Mouse (Mus musculus) brown adipose tissue, adult 24 weeks (tissue): Measurements from ENCODE around the gene Eif4e3. TPM values are rescaled to one million over a fixed set of nuclear protein-coding genes. Genes with fewer than 3 reads are reported as not detected.

ENCODE experiments used
- H3K27ac ChIP-seq: fragments of 200-500 bp; replicated peaks from 2 replicates; pipeline ENCODE4 v1.5.1; 2012; ENCODE audit warnings: low read depth, mild to moderate bottlenecking, low read length
- H3K4me1 ChIP-seq: fragments of 200-500 bp; 2 replicates; pipeline ENCODE4 v1.6.1; 2012; ENCODE audit warnings: low read length, mixed read lengths; ENCODE audit not compliant: control insufficient read depth, insufficient read depth, insufficient read length
- H3K4me3 ChIP-seq: fragments of 200-500 bp; 2 replicates; pipeline ENCODE4 v1.5.1; 2012; ENCODE audit warnings: low read depth, mild to moderate bottlenecking, low read length, moderate library complexity; ENCODE audit not compliant: insufficient read depth
- polyA plus RNA-seq: library from polyadenylated mRNA; stranded (reverse); fragments of >200 nt; gene quantifications from 2 replicates; pipeline ENCODE4 v1.2.4, GENCODE M21; 2012; ENCODE audit not compliant: missing spikeins, insufficient read depth, insufficient read length

Gene Eif4e3
- 113 and 125 TPM in 2 replicates for polyA plus RNA-seq

DNA sequence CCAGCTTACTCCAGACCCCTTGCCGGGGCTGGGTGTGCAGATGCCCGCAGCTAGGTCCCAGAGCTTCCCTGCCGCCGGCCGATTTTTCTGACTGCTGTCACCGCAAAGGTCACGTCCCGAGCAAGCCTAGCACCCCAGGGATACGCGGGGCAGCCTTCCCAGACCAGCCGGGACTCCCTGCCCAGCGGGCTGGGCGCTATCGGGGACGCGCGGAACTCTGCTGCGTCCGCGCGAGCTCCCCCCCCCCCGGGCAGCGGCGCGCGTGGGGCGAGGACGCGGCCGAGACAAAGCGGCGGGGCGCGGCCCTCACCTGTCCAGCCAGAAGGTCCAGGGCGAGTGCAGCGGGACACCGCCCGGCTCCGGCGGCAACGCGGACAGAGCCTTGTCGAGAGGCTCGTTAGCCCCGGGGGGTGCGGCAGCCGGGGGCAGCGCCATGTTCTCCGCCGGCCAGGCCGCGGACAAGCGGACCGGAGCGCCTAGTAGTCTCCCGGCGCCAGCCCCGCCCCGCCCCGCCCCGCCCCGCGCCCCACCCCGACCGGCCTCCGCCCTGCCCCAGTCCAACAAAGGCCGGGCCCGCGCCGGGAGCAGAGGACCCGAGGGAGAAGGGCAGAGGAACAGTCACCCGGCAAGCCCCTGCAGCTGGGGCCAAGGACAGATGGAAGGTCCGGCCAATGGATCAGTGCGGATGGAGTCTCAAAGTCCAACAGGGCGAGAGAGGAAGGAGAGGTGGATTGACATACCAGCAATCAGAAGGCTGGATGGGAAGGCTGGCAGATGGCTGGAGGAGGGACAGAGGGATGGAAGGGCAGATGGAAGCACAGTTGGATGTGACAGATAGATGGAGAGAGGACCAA, at the start of gene Eif4e3, which contains the start of gene Gm20696:
TSS of gene Eif4e3 (minus strand) at position 454 of the 854 bp plus-strand sequence.
TSS of gene Gm20696 (minus strand) at position 480 of the 854 bp plus-strand sequence.
- peaks cover 9% of the 10 kb centered on the region; the same call in 1 of the 2 replicates for H3K4me1 ChIP-seq
- H3K27ac ChIP-seq: peak within 1 kb of the TSS; percentile 91
- H3K4me3 ChIP-seq: peak within 1 kb of the TSS; percentile 98

DNA sequence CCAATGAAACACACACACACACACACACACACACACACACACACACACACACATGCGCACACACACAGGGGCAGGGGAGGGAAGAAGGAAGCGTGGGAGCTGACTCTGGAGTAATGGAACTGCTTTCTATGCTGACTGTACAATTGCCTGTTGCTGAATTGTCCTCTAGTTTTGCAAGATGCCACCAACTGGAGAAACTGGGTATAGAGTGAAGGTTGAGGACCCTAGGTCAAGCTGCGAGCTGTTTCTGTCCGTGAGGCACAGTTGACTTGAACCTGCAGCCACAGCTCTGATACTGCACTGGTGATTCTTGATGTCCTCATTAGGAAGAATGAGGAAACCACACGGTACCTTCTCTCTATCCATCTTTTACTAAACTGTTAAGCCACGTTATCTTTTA, 49.3 kb upstream of the Eif4e3 start:
- Histone ChIP-seq H3K4me1 (no peaks in the 10 kb centered on the region), H3K27ac (no peak overlapping the region), H3K4me3 (no peak overlapping the region)

DNA sequence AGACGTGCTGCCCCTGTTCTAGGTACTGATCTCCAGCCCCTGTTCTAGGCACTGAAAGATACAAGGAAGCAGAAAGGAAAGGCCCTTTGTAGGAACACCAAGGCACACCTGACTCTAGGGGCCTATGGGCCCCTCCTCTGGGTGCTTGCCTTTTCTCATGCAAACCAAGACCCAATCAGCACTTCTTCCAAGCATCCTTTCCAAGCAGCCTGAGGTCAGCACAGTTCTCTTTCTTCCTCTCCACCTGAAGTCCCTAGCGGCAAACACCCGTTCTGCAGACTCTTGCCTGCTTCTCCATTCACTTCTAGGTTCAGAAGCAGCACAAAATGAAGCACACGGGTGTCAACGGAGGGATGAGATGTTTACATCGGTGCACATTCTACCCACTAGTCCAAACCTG, 48.6 kb upstream of the Eif4e3 start:
- no peak overlapping the region for H3K27ac ChIP-seq
- H3K4me3 ChIP-seq: no peak overlapping the region
- no peaks in the 10 kb centered on the region for H3K4me1 ChIP-seq

DNA sequence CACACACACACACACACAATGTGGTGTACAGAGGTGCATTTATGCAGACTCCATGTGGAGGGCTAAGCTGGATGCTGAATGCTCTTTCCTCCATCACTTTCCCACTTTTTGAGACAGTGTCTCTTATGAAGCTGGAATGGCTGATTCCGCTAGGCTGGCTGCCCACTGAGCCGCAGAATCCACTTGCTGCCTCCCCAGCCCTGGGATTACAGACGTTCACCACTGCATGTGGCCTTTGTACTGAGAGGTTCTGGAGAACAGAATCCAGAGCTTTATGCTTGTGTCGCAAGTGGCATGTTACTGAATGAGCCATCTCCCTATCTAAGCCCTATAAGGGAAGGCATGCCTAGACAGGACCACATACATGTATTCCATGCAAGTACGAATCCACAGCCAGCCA, 46.7 kb upstream of the Eif4e3 start:
- H3K27ac ChIP-seq: no peak overlapping the region
- H3K4me3 ChIP-seq: no peak overlapping the region
- no peaks in the 10 kb centered on the region for H3K4me1 ChIP-seq

DNA sequence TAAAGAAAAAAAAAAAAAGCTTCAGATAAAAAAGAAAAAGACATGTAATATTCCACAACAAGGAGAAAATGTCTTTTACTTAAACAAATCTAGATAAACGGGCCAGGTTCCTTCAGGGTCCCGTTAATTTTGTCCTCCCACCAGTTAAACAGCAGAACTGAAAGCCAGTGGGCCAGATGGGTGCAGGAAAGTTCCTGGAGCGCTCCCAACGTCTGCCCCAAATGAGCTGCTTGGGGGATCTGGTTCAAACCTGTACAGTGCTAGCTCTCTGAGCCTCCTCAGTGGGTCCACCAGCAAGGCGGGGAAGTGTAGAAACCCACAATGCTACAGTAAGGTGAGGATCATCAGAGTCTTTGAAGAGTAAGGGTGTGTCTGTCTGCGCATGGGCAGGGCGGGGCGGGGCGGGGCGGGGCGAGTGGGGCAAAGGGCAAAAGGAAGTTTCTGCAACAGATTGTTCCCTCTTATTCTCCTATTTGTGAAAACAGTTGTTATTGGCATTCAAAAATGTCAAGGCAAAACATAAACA, 45.1 kb upstream of the Eif4e3 start:
- no peak overlapping the region for H3K4me3 ChIP-seq
- H3K27ac ChIP-seq: no peak overlapping the region
- H3K4me1 ChIP-seq: no peaks in the 10 kb centered on the region

DNA sequence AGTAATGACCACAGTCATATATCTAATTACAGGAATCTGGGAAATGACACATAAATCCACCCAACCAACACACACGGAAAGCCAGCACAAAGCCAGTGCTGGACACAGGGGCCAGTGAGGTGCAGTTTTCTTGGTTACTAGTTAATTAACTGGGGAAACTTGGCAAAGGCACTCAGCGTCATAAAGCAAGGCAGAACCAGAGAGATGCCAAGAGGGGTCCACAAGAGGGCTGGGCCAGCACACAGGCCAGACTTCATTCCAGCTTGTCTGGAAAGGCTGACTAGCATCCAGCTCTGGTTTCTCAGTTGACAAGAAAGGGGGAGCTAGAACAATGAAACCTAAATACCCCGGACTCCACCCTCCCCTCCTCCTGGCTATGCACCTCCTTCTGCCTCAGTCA, 33.9 kb upstream of the Eif4e3 start:
- H3K27ac ChIP-seq: no peak overlapping the region
- H3K4me1 ChIP-seq: no peaks in the 10 kb centered on the region

DNA sequence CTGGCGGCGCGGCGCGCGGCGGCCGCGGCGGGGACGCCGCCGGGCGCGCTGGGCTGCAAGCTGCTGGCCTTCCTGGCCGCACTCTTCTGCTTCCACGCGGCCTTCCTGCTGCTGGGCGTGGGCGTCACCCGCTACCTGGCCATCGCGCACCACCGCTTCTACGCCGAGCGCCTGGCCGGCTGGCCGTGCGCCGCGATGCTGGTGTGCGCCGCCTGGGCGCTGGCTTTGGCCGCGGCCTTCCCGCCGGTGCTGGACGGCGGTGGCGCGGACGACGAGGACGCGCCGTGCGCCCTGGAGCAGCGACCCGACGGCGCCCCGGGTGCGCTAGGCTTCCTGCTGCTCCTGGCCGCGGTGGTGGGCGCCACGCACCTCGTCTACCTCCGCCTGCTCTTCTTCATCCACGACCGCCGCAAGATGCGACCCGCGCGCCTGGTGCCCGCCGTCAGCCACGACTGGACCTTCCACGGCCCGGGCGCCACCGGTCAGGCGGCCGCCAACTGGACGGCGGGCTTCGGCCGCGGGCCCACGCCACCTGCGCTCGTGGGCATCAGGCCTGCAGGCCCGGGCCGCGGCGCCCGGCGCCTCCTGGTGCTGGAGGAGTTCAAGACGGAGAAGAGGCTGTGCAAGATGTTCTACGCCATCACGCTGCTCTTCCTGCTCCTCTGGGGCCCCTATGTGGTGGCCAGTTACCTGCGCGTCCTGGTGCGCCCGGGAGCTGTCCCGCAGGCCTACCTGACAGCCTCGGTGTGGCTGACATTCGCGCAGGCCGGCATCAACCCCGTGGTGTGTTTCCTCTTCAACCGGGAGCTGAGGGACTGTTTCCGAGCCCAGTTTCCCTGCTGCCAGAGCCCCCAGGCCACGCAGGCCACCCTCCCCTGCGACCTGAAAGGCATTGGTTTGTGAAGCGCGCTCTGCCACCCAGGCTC, 26.6 kb upstream of the Eif4e3 start:
- no peaks in the 10 kb centered on the region for H3K4me1 ChIP-seq
- H3K27ac ChIP-seq: no peak overlapping the region
- peak overlapping the region; percentile 68 for H3K4me3 ChIP-seq

More for the DNA sequence above, 33.9 kb upstream of the Eif4e3 start:
- no peak overlapping the region for H3K4me3 ChIP-seq

DNA sequence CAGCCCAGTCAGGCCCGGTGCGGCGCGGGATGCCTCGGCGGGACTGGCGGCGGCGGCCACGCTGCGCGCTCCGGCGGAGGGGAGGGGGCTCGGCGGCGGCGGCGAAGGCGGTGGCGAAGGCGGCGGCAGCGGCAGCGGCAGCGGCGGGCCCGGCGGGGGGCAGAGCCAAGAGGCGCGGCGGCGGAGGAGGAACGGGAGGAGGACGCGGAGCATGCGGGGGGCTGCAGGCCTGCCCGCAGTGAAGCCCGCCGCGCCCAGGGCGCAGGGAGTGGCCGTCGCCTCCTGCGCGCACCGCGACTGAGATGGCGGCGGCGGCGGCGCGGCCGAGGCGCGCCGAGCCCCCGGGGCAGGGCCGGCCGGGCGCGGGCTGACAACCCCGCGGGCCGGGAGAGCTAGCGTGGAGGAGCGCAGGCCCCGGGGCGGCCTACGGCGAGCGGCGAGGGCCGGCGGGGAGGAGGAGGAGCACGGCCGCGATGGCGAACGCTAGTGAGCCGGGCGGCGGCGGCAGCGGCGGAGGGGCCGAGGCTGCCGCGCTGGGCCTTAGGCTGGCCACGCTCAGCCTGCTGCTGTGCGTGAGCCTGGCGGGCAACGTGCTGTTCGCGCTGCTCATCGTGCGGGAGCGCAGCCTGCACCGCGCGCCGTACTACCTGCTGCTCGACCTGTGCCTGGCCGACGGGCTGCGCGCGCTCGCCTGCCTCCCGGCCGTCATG, 25.8 kb upstream of the Eif4e3 start, which contains the start of gene Gpr27:
TSS of gene Gpr27 (plus strand) at position 474 of the 710 bp plus-strand sequence.
- H3K4me1 ChIP-seq: no peaks in the 10 kb centered on the region
- H3K4me3 ChIP-seq: peak within 1 kb of the TSS; percentile 68
- H3K27ac ChIP-seq: no peak within 1 kb of the TSS

DNA sequence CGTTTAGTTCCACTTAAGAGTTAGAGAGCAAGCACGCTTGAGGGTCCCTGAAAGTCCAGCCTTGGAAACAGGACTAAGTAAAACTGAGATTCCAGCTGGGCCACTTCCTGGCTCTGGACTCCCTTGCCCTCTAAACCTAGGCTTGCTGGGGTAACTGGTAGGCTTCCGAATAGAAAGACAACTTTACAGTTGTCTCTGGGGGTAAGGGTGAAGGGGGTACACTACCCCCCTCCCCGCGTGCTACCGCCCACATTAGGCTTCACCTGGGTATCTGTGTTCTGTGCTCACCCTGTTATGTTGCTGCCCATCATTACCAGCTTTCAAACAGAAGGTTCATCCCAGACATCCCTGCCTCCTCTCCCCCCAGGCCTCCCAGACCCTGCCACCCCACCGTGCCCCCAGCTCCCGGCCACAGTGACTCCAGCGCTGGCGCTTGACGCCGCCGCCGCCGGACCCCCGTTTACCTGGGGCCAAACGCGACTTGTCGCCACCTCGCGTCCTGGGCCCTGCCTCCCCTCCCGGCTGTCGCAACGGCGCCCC, 25.2 kb upstream of the Eif4e3 start:
- Histone ChIP-seq H3K4me1 (no peaks in the 10 kb centered on the region), H3K27ac (no peak overlapping the region), H3K4me3 (peak overlapping the region; percentile 68)

DNA sequence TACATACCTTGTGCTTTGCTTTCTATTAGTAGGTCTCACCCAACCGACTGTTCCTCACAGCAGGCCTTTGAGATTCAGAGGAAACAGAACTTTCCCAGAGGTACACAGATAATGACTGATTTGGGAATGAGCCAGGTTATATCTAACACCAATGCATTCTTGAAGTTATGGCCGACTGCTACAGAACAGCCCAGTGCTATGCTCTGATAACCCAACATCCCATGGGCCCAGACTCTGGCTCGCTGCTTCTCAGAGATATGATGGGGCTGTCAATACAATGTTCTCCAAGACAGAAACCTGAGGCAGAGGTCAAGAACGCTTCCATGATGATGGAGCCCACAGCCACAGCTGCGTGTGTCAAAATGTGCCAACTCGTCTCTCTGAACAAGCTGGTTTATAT, 21.9 kb upstream of the Eif4e3 start:
- H3K4me3 ChIP-seq: no peak overlapping the region
- H3K27ac ChIP-seq: no peak overlapping the region
- H3K4me1 ChIP-seq: no peaks in the 10 kb centered on the region

DNA sequence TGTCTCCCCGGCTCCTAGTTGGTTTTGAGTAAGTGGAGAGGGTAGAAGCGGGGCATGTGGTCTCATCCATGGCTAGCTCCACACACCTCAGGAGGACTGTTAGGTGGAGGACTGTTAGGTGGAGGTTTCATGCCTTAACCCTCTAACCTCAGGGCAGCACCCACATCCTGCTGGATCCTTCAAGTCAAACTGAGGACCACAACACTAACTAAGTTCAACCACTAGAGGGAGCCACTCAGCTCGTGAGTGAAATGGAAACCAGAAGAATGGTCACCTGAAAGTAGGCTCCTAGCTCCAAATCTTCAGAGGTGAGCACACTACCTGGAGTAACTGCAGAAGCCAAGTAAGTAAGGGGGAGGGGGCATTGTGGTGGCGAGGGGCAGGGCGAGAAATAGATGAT, 18.3 kb upstream of the Eif4e3 start:
- H3K4me3 ChIP-seq: no peak overlapping the region
- H3K27ac ChIP-seq: no peak overlapping the region
- no peaks in the 10 kb centered on the region for H3K4me1 ChIP-seq

DNA sequence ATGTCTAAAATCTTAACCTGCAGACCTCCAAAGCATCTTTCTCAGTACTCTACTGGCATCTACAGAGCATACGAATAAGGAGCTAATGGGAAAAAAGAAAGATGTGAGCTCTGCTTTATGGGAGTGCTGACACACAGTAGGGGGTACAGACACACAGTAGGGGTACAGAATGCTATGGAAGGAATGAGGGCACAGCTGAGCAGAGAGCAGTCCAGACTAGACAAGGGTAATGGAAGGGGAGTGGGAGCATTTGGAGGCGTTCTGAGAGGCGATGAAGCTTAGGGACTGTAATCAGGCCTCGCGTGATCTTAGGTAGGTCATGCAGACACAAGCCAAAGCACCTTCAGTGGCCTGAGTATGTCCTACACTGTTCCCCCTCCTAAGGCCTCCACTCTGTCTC, 17.4 kb upstream of the Eif4e3 start:
- H3K4me1 ChIP-seq: no peaks in the 10 kb centered on the region
- no peak overlapping the region for H3K27ac ChIP-seq

DNA sequence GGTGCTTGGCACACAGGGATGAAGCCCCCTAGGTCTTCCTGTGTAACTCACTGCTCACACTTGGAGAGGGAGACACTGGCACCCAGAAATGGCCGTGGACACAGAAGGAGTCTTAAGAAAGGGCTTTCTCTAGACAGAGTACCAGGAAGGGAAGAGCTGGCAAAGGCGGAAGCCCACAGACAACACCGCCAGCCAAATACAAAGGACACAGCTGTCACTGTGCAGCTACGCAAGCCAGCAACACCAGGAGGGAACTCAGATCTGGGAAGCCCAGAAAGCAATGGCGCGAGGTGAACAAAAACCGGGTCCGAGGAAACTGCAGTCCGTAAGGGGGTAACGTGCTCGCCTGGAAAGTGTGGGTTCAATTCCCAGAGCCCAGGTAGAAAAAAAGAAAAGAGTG, 11.5 kb upstream of the Eif4e3 start:
- H3K27ac ChIP-seq: no peak overlapping the region
- no peaks in the 10 kb centered on the region for H3K4me1 ChIP-seq
- no peak overlapping the region for H3K4me3 ChIP-seq

More for the DNA sequence above, 17.4 kb upstream of the Eif4e3 start:
- H3K4me3 ChIP-seq: no peak overlapping the region

DNA sequence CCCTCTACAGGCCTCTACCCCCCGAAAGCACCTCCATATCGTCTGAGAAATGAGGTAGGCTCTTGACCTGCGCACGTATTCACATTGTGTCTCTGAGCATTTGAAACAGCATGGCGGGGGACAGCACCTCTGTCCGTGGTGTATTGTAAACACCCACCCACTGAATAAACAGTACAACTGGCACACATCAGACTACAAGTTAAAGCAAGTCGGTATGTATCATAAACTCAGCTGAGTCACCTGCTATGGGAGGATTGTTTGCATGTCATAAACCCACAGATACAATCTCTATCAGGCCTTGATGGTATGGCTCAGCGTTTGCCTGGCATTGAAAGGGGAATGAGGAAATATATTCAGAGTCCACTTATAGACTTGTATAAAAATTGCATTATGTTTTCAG, 10.8 kb upstream of the Eif4e3 start:
- H3K27ac ChIP-seq: no peak overlapping the region
- H3K4me3 ChIP-seq: no peak overlapping the region
- no peaks in the 10 kb centered on the region for H3K4me1 ChIP-seq
